Mouse (Mus musculus) layer of hippocampus, adult 8-10 months (tissue): ENCODE measurements at regions not wholly inside any gene's neighbourhood (a gene's known extent, or its start where the extent isn't known, plus 50 kb on each side); places are given as distances from the start of the nearest gene placed in this dataset.

Experiments
- DNase-seq, 2 experiments: peaks; one replicate each; pipeline ENCODE4 v3.0.0; 2022; ENCODE audit warnings: low spot score in 2 of 2

DNA sequence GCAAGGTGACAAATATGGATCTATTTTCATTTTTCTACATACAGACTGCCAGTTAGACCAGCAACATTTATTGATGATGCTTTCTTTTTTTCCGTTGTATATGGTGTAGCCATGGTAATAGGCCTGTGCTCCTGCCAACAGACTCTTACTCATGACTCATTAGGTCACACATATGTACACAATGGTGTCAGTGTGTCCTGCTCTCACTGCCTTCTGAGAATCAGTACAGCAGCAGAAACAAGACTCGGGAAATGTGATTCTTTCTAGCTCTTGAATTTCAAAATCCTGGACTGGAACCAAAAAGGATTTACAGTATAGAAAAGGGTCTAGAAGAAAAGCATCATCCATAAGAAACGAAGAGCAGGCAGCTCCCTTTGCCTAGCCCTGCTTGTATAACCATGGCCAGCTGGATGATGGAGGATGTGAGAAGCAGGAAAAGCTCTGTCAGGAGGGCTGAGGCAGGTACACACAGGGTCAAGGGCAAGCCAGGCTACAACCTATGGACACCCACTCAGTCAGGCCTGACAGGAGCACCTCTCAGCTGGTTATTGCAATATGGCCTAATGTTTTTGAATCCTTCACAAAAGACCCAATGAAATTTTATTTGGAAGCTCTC is 132.2 kb downstream of the Tmem17 start:
- no peak for DNase-seq

DNA sequence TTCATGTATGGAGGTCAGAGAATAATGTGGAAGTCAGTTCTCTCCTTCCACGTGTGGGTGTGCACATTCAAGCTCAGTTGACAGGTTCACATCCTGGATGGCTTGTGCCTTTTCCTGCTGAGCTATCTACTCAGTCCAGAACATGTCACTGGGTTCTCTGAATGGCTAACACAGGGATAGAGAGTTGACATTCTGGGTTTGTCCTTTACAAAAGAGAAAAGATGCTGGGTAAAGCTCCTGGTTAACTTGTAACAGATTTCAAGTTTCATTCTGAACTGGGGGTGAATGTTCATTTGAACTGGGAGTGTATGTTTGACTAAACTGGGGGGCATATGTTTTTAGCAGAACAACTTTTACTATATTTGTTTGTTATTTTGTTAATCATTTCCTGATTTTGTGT is 133.0 kb downstream of the Tmem17 start:
- no peak for DNase-seq

DNA sequence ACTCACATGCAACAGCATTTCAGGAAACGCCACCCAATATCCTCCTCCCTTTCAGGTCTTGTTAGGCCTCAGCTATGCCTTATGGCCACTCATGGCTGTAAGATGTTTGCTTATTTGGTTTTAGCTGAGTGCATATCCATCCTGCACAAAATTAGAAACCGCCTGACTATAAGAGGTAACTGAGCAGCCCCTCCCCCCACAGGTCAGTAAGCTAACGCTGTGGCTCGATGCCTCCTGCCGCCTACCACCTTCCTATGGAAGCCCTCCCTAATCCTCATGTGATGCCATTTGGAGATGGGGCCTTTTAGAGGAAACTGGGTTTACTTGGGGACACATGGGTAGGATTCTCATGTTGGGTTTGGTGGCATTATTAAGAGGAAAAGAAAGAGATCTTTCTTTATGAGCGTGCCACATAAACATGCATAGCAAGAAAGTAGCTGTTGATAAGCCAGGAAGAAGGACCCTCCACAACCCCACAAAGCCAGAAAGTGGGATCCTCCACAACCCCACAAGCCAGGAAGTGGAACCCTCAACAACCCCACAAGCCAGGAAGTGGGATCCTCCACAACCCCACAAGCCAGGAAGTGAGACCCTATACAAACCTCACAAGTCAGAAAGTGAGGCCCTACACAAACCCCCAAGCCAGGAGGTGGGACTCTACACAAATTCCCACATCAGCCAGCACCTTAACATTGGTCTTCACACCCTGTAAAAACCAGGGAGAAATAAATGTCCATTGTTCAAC is 134.5 kb downstream of the Tmem17 start:
- DNase-seq: no peak

DNA sequence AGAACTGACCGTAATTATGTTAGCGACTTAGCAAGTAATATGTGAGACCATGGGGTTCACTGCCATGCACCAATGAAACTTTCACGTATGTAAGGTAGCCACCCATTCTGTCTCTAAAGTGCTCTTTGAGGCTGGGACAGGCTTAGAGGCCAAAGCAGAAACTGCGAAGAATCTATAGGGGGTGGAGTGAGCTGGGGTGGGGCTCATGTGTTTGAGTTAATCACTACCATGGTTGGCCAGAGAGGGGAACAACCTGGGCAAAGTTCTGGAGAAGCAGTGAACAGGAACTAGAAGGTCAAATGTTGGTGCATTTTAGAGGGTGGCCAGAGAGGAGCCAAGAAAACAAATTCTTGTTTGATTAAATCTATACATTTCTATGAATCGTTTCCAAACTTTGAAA is 136.4 kb downstream of the Tmem17 start:
- no peak for DNase-seq

GRCm38 (mm10) chr11:22650771-22651170 is 138.9 kb downstream of the Tmem17 start:
- no peak for DNase-seq

DNA sequence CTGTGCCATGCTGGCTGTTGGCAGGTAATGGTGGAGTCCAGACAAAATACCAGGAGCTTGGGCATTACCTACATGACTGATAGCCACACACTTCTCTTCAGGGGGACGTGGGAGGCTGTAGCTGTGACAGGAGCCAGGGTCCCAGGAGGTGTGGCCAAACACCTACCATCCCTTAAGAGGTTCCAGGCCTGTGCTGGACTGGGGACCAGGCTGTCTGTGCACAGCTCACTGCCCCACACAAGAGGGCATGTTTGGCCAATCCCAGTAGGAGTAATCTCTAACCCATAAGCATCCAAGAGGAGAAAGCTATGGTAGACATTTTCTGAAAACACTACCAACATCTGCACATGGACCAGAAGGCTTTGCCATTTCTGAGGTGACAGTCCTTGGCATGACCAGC is 139.4 kb downstream of the Tmem17 start:
- DNase-seq: no peak

DNA sequence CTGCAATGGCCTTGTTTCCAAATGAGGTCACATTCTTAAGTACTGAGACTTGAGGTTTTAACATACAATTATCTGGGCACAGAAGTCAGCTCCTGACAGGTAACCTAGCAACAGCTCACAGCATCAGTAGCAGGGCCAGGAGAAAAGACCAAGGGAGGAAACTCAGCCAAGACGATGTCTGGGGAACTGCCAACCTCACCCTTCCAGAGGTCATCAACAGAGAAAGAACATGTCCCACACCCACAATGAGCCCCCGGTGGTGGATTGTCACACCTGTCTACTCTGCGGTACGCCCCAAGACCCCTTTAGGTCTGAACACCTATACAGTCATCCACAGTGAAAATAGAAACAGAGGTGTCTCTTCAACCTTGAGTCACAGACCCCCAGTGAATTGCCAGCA is 140.0 kb downstream of the Tmem17 start:
- no peak for DNase-seq

GRCm38 (mm10) chr11:22652931-22653330 is 141.0 kb downstream of the Tmem17 start:
- DNase-seq: no peak

GRCm38 (mm10) chr11:22653366-22653765 is 141.5 kb downstream of the Tmem17 start:
- no peak for DNase-seq

DNA sequence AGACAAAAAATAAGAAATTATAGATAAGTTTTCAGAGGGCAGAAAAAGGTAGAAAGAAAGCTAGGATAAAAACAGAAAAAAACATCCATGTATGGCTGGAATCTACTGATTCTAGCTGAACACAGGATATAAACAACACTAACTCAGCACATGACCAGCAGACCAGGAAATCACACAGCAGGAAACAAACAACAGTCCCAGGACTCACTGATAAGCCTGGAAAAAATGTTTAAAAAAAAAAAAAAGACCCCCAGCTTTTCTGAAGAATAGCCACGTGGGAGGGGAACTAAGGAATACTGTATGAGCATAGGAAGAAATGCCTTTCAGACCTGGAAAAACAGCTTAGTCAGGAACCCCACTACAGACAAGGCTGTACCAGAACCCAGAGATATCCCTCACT is 145.7 kb downstream of the Tmem17 start:
- DNase-seq: no peak

GRCm38 (mm10) chr11:22661072-22661471 is 149.2 kb downstream of the Tmem17 start:
- DNase-seq: no peak

DNA sequence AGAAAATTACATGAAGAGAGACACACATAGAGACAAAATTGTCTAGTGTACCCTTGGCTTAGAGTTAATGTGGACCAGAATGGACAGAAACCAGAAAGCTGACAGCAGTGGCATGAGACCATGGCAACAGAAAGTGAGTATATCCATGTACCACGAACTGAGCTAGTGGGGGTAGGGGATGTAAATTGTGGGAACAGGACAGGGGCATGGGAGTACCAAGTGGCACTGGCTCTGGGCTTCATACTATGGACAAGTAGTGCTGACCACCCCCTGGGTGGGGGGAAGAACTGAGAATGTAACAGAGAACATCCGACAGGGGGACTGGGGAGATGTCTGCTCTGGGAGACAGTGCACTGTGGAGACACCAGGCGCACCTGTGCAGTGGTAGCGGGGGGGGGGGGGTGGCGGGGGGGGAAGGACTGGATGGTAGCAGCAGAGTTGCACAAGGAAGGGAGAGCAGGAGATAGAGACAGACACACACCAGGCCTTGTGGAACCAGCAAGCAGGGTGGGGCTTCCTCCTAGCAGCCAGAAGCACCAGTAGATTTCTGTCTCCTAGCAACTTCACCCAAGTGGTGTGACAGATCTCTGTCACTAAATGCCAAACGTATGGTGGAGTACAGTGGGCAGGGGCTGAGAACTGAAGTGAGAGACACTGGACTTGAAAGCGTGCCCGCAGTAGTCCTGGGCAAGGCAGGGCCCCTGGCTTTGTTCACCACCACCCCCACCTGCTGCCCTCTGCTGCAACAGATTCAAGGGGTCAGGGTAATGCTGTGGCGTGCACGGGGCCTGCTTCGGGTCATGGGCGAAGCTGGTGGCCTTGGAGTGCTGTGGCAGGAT is 150.0 kb downstream of the Tmem17 start:
- DNase-seq: peak in 1 of 2 experiments; percentile 49

GRCm38 (mm10) chr11:22665978-22666377 is 154.1 kb downstream of the Tmem17 start:
- no peak for DNase-seq

DNA sequence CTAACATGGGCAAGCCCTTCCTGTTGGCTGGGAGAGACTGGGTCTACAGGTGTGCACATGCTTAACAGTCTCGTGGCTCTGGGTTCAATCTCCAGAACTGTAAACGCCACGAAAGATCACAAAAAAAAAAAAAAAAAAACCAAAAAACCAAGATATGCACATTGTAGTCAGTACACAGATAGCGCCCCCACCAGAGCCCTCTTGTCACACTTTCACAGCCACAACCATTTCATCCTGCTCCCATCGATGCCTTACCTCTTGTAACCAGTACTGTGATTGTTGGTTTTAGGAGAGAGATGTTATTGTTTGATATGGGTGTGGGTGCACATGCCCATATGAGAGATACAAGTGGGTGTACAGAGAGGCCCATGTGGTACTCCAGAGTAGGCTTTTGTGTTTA is 154.5 kb downstream of the Tmem17 start:
- DNase-seq: no peak

DNA sequence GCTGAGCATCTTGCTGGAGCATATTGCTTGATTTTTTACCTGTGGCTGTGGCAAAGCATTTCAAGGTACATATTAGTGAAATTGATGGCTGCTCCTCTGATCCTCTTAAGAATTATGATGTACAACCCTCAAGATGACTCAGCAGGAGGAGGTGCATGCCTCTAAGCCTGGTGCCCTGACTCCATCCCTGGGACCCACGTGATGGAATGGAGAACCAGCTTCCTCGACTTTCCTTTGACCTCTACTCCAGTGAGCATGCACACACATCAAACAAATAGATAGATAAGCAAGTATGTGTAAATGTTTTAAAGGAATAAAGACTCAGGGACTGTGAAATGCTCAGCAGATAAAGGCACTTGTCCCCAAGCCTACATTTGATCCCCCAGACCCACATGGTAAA is 156.3 kb downstream of the Tmem17 start:
- DNase-seq: no peak

DNA sequence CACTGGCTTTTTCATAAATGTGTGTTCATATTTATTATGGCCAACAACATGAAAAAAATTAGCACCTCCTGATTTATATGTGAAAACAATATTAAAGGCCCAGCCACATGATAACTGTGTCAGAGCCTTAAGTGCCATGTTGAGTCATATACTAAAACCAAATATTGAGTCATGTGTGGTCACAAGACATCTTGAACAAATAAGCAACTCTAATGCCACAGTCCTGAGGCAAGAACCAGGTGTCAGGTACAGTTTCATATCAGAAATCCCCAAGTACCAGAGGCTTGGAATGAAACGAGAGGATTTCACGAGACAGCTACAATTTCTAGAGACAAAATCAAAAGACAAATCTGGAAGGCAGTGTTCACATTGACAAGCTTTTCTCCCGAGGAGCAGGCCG is 157.4 kb downstream of the Tmem17 start:
- no peak for DNase-seq

GRCm38 (mm10) chr11:22671791-22672490 is 160.1 kb downstream of the Tmem17 start:
- peak; percentile 45 to 60 for DNase-seq

GRCm38 (mm10) chr11:22675047-22675446 is 163.2 kb downstream of the Tmem17 start:
- no peak for DNase-seq

GRCm38 (mm10) chr11:22675754-22676153 is 163.9 kb downstream of the Tmem17 start:
- DNase-seq: no peak

- no peak for DNase-seq
Observed at GRCm38 (mm10) chr11:22677337-22677736, 165.4 kb downstream of the Tmem17 start.

DNA sequence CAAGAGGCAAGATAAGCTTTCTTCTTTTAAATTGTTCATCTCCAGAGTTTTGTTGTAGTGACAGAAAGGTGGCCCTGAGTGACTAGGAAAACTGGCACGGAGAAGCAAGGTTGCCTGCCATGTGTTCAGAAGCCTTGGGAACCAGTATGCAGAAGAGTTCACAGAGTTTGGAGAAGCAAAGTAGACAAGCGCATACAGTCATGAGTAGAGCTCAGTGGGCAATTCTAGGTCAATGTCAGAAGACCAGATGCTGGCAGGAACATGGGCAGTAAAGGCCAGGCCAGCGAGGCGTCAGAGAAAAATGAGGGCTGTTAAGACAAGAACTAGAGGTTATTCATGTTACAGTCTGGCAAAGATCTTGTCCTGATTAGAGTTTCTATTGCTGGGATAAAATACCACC is 172.7 kb downstream of the Tmem17 start:
- no peak for DNase-seq

GRCm38 (mm10) chr11:22690829-22691228 is 169.9 kb downstream of the B3gnt2 start:
- no peak for DNase-seq
